Mouse (Mus musculus): ENCODE data around the gene Vmn2r93. TPM values are rescaled to one million over a fixed set of nuclear protein-coding genes. Genes with fewer than 3 reads are reported as not detected.

The Vmn2r93 gene
- polyA plus RNA-seq (2012; rRNA removed): not detected in 2 replicates

GRCm38 (mm10) chr17:18297799-18298198, at the start of gene Vmn2r93:
Gene Vmn2r93, plus strand, starts transcription at chr17:18298099.
- DNase-seq (ENCODE audit: extremely low spot score in 1 of 2, low spot score in 1 of 2): no peak

GRCm38 (mm10) chr17:18277656-18278055, 20.2 kb upstream of the Vmn2r93 start, which contains the start of gene Vmn2r94:
Gene Vmn2r94, minus strand, starts transcription at chr17:18277756.
- no peak for DNase-seq (ENCODE audit: extremely low spot score in 1 of 2, low spot score in 1 of 2)

GRCm38 (mm10) chr17:18323031-18323430, 25.1 kb downstream of the Vmn2r93 start:
- no peak for DNase-seq (ENCODE audit: extremely low spot score in 1 of 2, low spot score in 1 of 2)

GRCm38 (mm10) chr17:18360007-18360406, 62.1 kb downstream of the Vmn2r93 start:
- no peak for DNase-seq (ENCODE audit: extremely low spot score in 1 of 2, low spot score in 1 of 2)

GRCm38 (mm10) chr17:18360602-18361001, 62.7 kb downstream of the Vmn2r93 start:
- DNase-seq (ENCODE audit: extremely low spot score in 1 of 2, low spot score in 1 of 2): no peak

Other genes starting within 250 kb of the Vmn2r93 start
- not detected in 2 replicates for gene Vmn2r124, start 248.7 kb upstream of the Vmn2r93 start, polyA plus RNA-seq (2012; rRNA removed)
- not detected in 2 replicates for gene Vmn2r91, start 213.1 kb upstream of the Vmn2r93 start, polyA plus RNA-seq (2012; rRNA removed)
- gene Vmn2r92, start 146.2 kb upstream of the Vmn2r93 start, polyA plus RNA-seq (2012; rRNA removed): not detected in 2 replicates
- not detected in 2 replicates for gene Vmn2r94, start 20.3 kb upstream of the Vmn2r93 start, polyA plus RNA-seq (2012; rRNA removed)
- not detected in 2 replicates for gene Vmn2r95, start 126.0 kb downstream of the Vmn2r93 start, polyA plus RNA-seq (2012; rRNA removed)